Mouse (Mus musculus): ENCODE data around the gene Pigz.
A peak's percentile ranks its signal among the peaks of the same experiment; 100 is the strongest.

The Pigz gene

GRCm38 (mm10) chr16:31933751-31934549 lies at the start of gene Pigz:
TSS of gene Pigz (plus strand) at chr16:31933851.
- DNase-seq (ENCODE audit: low spot score) = no peak

- DNase-seq (ENCODE audit: low spot score) = no peak
Observed at GRCm38 (mm10) chr16:31883902-31884301, 49.7 kb upstream of the Pigz start.

GRCm38 (mm10) chr16:31890907-31891306 lies 42.7 kb upstream of the Pigz start:
- DNase-seq (ENCODE audit: low spot score) = no peak

- DNase-seq (ENCODE audit: low spot score) = no peak
Observed at GRCm38 (mm10) chr16:31893396-31894141, 40.1 kb upstream of the Pigz start.

- no peak for DNase-seq (ENCODE audit: low spot score)
Observed at GRCm38 (mm10) chr16:31896971-31897774, 36.5 kb upstream of the Pigz start.

GRCm38 (mm10) chr16:31898546-31899326 lies 34.9 kb upstream of the Pigz start:
- no peak for DNase-seq (ENCODE audit: low spot score)

- DNase-seq (ENCODE audit: low spot score) = no peak
Observed at GRCm38 (mm10) chr16:31901886-31902285, 31.8 kb upstream of the Pigz start.

GRCm38 (mm10) chr16:31903239-31903638 lies 30.4 kb upstream of the Pigz start:
- DNase-seq (ENCODE audit: low spot score) = no peak

- DNase-seq (ENCODE audit: low spot score) = no peak
Observed at GRCm38 (mm10) chr16:31905331-31905730, 28.3 kb upstream of the Pigz start.

- DNase-seq (ENCODE audit: low spot score) = no peak
Observed at GRCm38 (mm10) chr16:31905891-31906825, 27.5 kb upstream of the Pigz start.

GRCm38 (mm10) chr16:31906896-31907295 lies 26.8 kb upstream of the Pigz start:
- DNase-seq (ENCODE audit: low spot score) = no peak

GRCm38 (mm10) chr16:31908959-31909358 lies 24.7 kb upstream of the Pigz start:
- no peak for DNase-seq (ENCODE audit: low spot score)

- no peak for DNase-seq (ENCODE audit: low spot score)
Observed at GRCm38 (mm10) chr16:31910281-31910847, 23.3 kb upstream of the Pigz start.

GRCm38 (mm10) chr16:31917776-31918175 lies 15.9 kb upstream of the Pigz start:
- no peak for DNase-seq (ENCODE audit: low spot score)

- DNase-seq (ENCODE audit: low spot score) = peak; percentile 38
Observed at GRCm38 (mm10) chr16:31918248-31918724, 15.4 kb upstream of the Pigz start.

GRCm38 (mm10) chr16:31924368-31924767 lies 9.3 kb upstream of the Pigz start:
- no peak for DNase-seq (ENCODE audit: low spot score)

GRCm38 (mm10) chr16:31926091-31926490 lies 7.6 kb upstream of the Pigz start:
- DNase-seq (ENCODE audit: low spot score) = no peak

- no peak for DNase-seq (ENCODE audit: low spot score)
Observed at GRCm38 (mm10) chr16:31926547-31927182, 7.0 kb upstream of the Pigz start.

GRCm38 (mm10) chr16:31927412-31927811 lies 6.2 kb upstream of the Pigz start:
- DNase-seq (ENCODE audit: low spot score) = no peak

- DNase-seq (ENCODE audit: low spot score) = no peak
Observed at GRCm38 (mm10) chr16:31931330-31931729, 2.3 kb upstream of the Pigz start.

All from spleen, adult 12 weeks (tissue).